Mouse (Mus musculus) liver, adult 2 months (tissue): ENCODE measurements around the gene Tlr5.

Source experiments
- CTCF ChIP-seq: fragments of 200-500 bp; IDR thresholded peaks from 2 replicates; pipeline ENCODE4 v1.5.1; 2011; ENCODE audit warnings: low read depth, low read length, control low read depth
- POLR2A ChIP-seq: fragments of 200-500 bp; IDR thresholded peaks from 2 replicates; pipeline ENCODE4 v1.6.1; 2011; ENCODE audit warnings: low read length, control low read depth; ENCODE audit not compliant: insufficient read depth; ENCODE audit errors: extremely low read depth

DNA sequence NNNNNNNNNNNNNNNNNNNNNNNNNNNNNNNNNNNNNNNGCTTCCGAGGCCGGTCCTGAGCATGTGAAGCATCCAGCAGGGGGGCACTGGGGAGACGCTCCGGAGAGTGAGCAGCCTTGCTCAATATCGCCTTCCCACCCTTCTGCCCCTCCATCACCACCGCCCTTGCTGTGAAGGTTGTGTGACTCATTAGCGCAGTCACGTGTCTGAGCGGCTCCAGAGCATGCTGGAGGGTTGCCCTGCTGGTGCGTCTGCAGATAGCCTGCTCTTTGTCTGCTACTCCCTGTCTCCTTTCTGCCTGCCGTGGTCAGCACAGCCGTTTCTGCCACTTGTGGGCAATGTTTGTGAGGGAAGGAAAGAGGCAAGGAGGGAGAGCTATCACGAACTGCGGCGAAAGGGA, 28.4 kb downstream of the Tlr5 start:
- TF ChIP-seq CTCF (peak; percentile 62), POLR2A (no peak)
